Mouse (Mus musculus): ENCODE results near the gene Zbtb22. TPM values are rescaled to one million over a fixed set of nuclear protein-coding genes. Genes with fewer than 3 reads are reported as not detected.

Zbtb22 gene
- polyA plus RNA-seq, 1 experiment from 2014 or later = 23.5 TPM

GRCm38 (mm10) chr17:33918293-33919203 lies 2.8 kb downstream of the Zbtb22 start:
- Histone ChIP-seq H3K36me3 (peaks cover 35% of the 10 kb centered on the region), H3K27me3 (ENCODE audit: low read depth, poor library complexity, severe bottlenecking) (peaks cover 18% of the 10 kb centered on the region), H3K4me1 (peaks cover 67% of the 10 kb centered on the region), H3K27ac (replicated peaks) (no peak overlapping the region), H3K4me3 (peak overlapping the region; percentile 74), H3K9me3 (replicated peaks) (no peaks in the 10 kb centered on the region)
- no peak for DNase-seq (ENCODE audit: low spot score)
- 63% methylated on average over 37 of the region's 37 CpGs for WGBS

GRCm38 (mm10) chr17:33919351-33920281 lies 3.9 kb downstream of the Zbtb22 start:
- peaks cover 18% of the 10 kb centered on the region for H3K27me3 ChIP-seq (ENCODE audit: low read depth, poor library complexity, severe bottlenecking)
- peak; percentile 48 for DNase-seq (ENCODE audit: low spot score)
- H3K4me1 ChIP-seq = peaks cover 59% of the 10 kb centered on the region
- H3K27ac ChIP-seq (replicated peaks) = peak overlapping the region; percentile 83
- H3K9me3 ChIP-seq (replicated peaks) = no peaks in the 10 kb centered on the region
- under 1% methylated on average over 52 of the region's 52 CpGs for WGBS
- H3K36me3 ChIP-seq = peaks cover 24% of the 10 kb centered on the region
- H3K4me3 ChIP-seq = peak overlapping the region; percentile 74

- under 1% methylated on average over 36 of the region's 36 CpGs for WGBS
- H3K4me1 ChIP-seq = peaks cover 50% of the 10 kb centered on the region
- DNase-seq (ENCODE audit: low spot score) = peak; percentile 88
- H3K27me3 ChIP-seq (ENCODE audit: low read depth, poor library complexity, severe bottlenecking) = peaks cover 18% of the 10 kb centered on the region
- H3K27ac ChIP-seq (replicated peaks) = peak overlapping the region; percentile 83
- H3K36me3 ChIP-seq = peaks cover 25% of the 10 kb centered on the region
- H3K9me3 ChIP-seq (replicated peaks) = no peaks in the 10 kb centered on the region
- H3K4me3 ChIP-seq = peak overlapping the region; percentile 74
Observed at GRCm38 (mm10) chr17:33920282-33921097, 4.8 kb downstream of the Zbtb22 start.

- no peak for DNase-seq (ENCODE audit: low spot score)
- WGBS = 90% methylated on average over 7 of the region's 7 CpGs
- peaks cover 34% of the 10 kb centered on the region for H3K36me3 ChIP-seq
- no peak overlapping the region for H3K27ac ChIP-seq (replicated peaks)
- H3K27me3 ChIP-seq (ENCODE audit: low read depth, poor library complexity, severe bottlenecking) = peaks cover 18% of the 10 kb centered on the region
- no peaks in the 10 kb centered on the region for H3K9me3 ChIP-seq (replicated peaks)
- H3K4me3 ChIP-seq = peak overlapping the region; percentile 74; the same call in 1 of the 2 replicates
- H3K4me1 ChIP-seq = peaks cover 49% of the 10 kb centered on the region
Observed at GRCm38 (mm10) chr17:33921361-33921760, 5.7 kb downstream of the Zbtb22 start.

- Histone ChIP-seq H3K27ac (replicated peaks) (no peak overlapping the region), H3K4me1 (peaks cover 33% of the 10 kb centered on the region), H3K36me3 (peaks cover 22% of the 10 kb centered on the region), H3K9me3 (replicated peaks) (no peaks in the 10 kb centered on the region), H3K27me3 (ENCODE audit: low read depth, poor library complexity, severe bottlenecking) (no peaks in the 10 kb centered on the region), H3K4me3 (no peak overlapping the region)
- DNase-seq (ENCODE audit: low spot score) = no peak
- 83% methylated on average over 10 of the region's 10 CpGs for WGBS
Observed at GRCm38 (mm10) chr17:33924577-33925283, 9.0 kb downstream of the Zbtb22 start.

- Histone ChIP-seq H3K9me3 (replicated peaks) (no peaks in the 10 kb centered on the region), H3K36me3 (peaks cover 22% of the 10 kb centered on the region), H3K4me3 (peak overlapping the region; percentile 23; the same call in 1 of the 2 replicates), H3K4me1 (peaks cover 33% of the 10 kb centered on the region), H3K27me3 (ENCODE audit: low read depth, poor library complexity, severe bottlenecking) (no peaks in the 10 kb centered on the region), H3K27ac (replicated peaks) (no peak overlapping the region)
- DNase-seq (ENCODE audit: low spot score) = no peak
- 84% methylated on average over 21 of the region's 21 CpGs for WGBS
Observed at GRCm38 (mm10) chr17:33925406-33926116, 9.9 kb downstream of the Zbtb22 start.

GRCm38 (mm10) chr17:33926207-33926932 lies 10.7 kb downstream of the Zbtb22 start:
- 73% methylated on average over 17 of the region's 17 CpGs for WGBS
- H3K4me1 ChIP-seq = peaks cover 34% of the 10 kb centered on the region
- no peak for DNase-seq (ENCODE audit: low spot score)
- no peaks in the 10 kb centered on the region for H3K9me3 ChIP-seq (replicated peaks)
- no peak overlapping the region for H3K27ac ChIP-seq (replicated peaks)
- H3K27me3 ChIP-seq (ENCODE audit: low read depth, poor library complexity, severe bottlenecking) = no peaks in the 10 kb centered on the region
- peak overlapping the region; percentile 23; the same call in 1 of the 2 replicates for H3K4me3 ChIP-seq
- H3K36me3 ChIP-seq = peaks cover 22% of the 10 kb centered on the region

- peak overlapping the region; percentile 93 for H3K27ac ChIP-seq (replicated peaks)
- 63% methylated on average over 21 of the region's 21 CpGs for WGBS
- no peaks in the 10 kb centered on the region for H3K9me3 ChIP-seq (replicated peaks)
- H3K36me3 ChIP-seq = peaks cover 38% of the 10 kb centered on the region
- no peak for DNase-seq (ENCODE audit: low spot score)
- H3K4me3 ChIP-seq = peak overlapping the region; percentile 97
- H3K4me1 ChIP-seq = peaks cover 41% of the 10 kb centered on the region
- H3K27me3 ChIP-seq (ENCODE audit: low read depth, poor library complexity, severe bottlenecking) = no peaks in the 10 kb centered on the region
Observed at GRCm38 (mm10) chr17:33928251-33928947, 12.7 kb downstream of the Zbtb22 start.

- H3K27me3 ChIP-seq (ENCODE audit: low read depth, poor library complexity, severe bottlenecking) = no peaks in the 10 kb centered on the region
- peak; percentile 95 for DNase-seq (ENCODE audit: low spot score)
- H3K36me3 ChIP-seq = peaks cover 50% of the 10 kb centered on the region
- peaks cover 41% of the 10 kb centered on the region for H3K4me1 ChIP-seq
- WGBS = under 1% methylated on average over 73 of the region's 80 CpGs
- H3K27ac ChIP-seq (replicated peaks) = peak within 1 kb of the TSS; percentile 93
- peak within 1 kb of the TSS; percentile 97 for H3K4me3 ChIP-seq
- no peaks in the 10 kb centered on the region for H3K9me3 ChIP-seq (replicated peaks)
Observed at GRCm38 (mm10) chr17:33929371-33930279, 13.9 kb downstream of the Zbtb22 start, which contains the start of gene Rgl2. TSS of gene Rgl2 (plus strand) at chr17:33929543.

Data from midbrain, embryonic 10.5 days (tissue).